Mouse (Mus musculus) activated CD4-positive, CD25-positive, alpha-beta regulatory T cell (primary cell): ENCODE data around the gene Slc11a2. TPM values are rescaled to one million over a fixed set of nuclear protein-coding genes. Genes with fewer than 3 reads are reported as not detected.

ENCODE experiments used
- polyA plus RNA-seq, 2 experiments: library from polyadenylated mRNA; unstranded; fragments of 100-300 nt; shearing (Covaris generic); gene quantifications; one replicate each; pipeline ENCODE4 v1.2.1; 2017

The Slc11a2 gene
- polyA plus RNA-seq = 10 to 100 TPM; 27.5 to 29.9 TPM

DNA sequence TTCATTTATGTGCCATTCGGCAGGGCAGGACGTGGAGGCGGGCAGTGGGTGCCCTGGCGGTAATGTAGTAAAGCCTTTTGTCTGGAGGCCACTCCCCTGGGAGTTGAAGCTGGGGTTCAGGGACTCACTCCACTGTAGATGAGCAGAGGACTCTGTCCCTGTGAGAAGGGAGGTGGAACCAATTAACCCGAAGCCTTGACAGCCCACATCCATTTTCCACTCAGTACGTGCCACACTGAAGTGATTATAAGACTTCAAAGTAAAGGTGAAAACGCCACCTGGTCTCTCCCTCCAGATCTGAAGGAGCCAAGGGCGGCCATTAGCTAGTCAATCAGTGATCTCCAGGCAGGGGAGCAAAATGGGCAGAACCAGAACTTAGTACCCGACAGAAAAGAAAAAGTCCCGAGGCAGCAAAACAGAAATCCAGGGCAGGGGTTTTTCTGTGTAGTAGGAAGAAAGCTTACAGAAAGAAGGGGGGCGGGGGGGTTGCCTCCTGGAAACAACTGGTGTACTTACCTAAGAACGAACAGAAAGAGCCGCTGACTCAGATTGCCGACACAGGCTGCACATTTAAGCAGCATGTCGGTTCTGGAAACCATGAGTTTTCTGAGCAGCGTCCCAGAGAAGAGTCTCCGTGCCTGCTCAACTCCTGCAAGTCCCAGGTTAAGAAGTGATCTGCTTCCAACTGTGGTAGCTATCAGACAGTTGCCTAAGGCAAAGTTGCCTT, at the start of gene Slc11a2:
Slc11a2 (minus strand) TSS at position 677 of the 727 bp plus-strand sequence.

DNA sequence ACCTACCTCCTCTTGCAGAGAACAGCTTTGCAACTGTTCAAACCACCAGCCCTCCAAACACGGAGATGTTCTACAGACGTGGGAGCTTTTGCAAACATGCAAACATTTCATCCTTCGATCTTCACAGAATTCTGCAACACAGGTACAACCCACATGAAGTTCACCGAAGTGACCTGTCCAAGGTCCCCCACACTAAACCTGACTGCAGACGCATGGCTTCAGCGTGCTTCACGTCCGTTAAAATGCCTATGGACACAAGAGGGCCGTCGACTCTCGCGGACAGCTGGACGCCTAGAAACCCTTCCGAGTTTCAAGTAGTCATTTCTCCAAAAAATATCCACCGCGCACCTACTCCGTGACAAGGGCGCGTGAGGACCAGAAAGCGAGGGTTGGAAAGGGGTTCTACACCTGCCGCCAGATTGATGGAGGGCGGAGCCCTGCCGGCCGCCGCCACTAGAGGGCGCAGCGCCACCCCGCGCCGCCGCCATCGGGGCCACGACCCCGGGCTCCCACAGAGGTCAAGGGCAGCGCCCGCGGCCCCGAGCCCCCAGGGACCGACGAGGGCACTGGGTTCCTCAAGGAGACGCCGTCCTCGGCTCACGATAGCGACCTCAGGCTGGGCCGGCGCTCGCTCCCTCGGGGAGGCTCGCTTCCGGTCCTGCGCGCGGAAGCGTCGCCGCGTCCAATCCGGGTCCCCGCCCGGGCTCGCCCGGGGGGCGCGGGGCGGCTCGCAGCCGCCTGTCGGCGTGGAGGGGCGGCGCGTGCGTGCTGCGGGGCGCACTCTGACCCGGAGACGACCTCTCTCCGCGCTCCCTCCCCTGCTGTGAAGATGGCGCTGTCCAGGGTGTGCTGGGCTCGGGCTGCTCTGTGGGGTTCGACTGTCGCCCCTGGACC, 43.7 kb upstream of the Slc11a2 start, which contains the start of gene Letmd1:
Letmd1 (plus strand) TSS at position 729 of the 894 bp plus-strand sequence.

DNA sequence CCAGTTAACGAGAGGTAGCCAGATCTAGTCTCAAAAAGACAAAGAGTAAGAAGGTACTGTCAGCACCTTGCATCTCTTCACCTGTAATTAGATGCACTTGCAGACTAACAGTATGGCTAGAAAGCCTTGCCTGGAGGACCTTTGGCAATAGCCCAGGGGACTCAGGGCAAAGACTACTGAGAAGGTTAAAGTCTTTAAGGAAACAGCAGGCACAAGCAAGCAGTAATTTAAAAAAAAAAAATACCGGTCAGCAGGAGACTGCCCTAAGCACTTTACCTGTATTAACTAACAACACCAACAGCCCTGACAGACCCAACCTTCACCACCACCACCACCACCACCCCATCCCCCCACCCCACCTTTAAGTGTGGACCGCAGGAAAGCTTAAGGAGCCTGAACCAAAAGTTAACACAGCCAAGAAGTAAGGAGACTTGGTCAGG, 3.1 kb downstream of the Slc11a2 start, which contains the start of gene Gm5475:
Gm5475 (plus strand) TSS at position 390 of the 440 bp plus-strand sequence.

DNA sequence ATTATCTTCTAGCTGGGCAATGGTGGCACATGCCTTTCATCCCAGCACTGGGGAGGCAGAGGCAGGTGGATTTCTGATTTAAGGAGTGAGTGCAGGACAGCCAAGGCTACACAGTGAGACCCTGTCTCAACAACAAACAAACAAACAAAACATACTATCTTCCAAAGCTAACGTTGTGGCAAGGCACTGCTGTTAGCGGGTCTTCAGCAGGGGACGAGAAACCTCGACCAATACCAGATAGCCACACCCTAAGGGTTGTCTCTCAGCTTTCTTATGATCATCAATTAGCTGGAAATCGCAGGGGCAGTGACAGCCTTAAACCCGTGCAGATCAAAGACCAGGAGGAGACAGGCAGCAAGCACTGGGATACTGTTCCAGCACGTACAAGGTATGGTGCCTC, 60.6 kb downstream of the Slc11a2 start, which contains the start of gene Higd1c:
Higd1c (plus strand) TSS at position 301 of the 400 bp plus-strand sequence.

DNA sequence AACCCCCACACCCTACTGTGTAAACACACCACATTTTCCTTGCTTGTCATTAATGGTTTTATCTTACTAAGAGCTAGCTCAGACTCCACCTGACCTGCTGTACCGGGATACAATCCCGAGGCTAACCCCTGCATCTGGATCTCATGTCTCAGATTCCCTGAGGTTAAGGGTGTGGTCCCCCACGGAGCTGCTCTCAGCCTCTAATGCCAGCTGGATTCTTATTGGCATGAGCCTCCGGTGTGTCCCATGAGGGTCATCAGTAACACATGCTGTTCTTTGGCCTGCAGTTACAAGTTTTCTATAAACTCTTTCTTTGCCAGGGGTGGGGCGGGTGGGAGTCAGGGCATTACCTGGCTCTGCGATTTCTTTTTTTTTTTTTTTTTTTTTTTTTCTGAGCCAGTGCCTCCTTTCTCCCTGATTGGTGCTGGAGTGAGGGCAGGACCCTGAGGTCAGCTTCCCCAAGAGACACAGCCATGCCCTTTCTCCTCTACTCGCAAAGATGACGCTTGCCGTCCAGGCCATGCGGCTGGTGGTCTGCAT, 72.1 kb downstream of the Slc11a2 start, which contains the start of the genes Methig1 and Mettl7a2:
Methig1 (plus strand) TSS at position 439 of the 540 bp plus-strand sequence.
Mettl7a2 (plus strand) TSS at position 490 of the 540 bp plus-strand sequence.

Other genes starting within 250 kb of the Slc11a2 start
- 10 to 100 TPM; 46.2 to 63.3 TPM for gene Atf1, start 197.3 kb downstream of the Slc11a2 start, polyA plus RNA-seq
- not detected for gene Tmprss12, start 144.2 kb downstream of the Slc11a2 start, polyA plus RNA-seq
- 10 to 100 TPM; 10.0 to 16.0 TPM for gene Mettl7a1, start 120.9 kb downstream of the Slc11a2 start, polyA plus RNA-seq
- gene Mettl7a3, start 90.1 kb downstream of the Slc11a2 start, polyA plus RNA-seq = not detected
- not detected for gene Methig1, start 71.9 kb downstream of the Slc11a2 start, polyA plus RNA-seq
- under 1 TPM in 1 of 2 experiments, not detected in 1; 0.16 TPM for gene Mettl7a2, start 71.9 kb downstream of the Slc11a2 start, polyA plus RNA-seq
- not detected for gene Higd1c, start 60.5 kb downstream of the Slc11a2 start, polyA plus RNA-seq
- under 1 TPM in 1 of 2 experiments, not detected in 1; 0.49 TPM for gene Gm5475, start 2.9 kb downstream of the Slc11a2 start, polyA plus RNA-seq
- gene Letmd1, start 44.0 kb upstream of the Slc11a2 start, polyA plus RNA-seq = 10 to 100 TPM; 30.1 to 32.2 TPM
- 1 to 10 TPM; 4.1 to 4.9 TPM for gene Csrnp2, start 70.4 kb upstream of the Slc11a2 start, polyA plus RNA-seq
- 1 to 10 TPM; 5.4 to 6.9 TPM for gene Tfcp2, start 126.9 kb upstream of the Slc11a2 start, polyA plus RNA-seq
- gene Pou6f1, start 174.9 kb upstream of the Slc11a2 start, polyA plus RNA-seq = 10 to 100 TPM in 1 of 2 experiments, 1 to 10 TPM in 1; 8.0 to 12.6 TPM
- gene Dazap2, start 190.3 kb upstream of the Slc11a2 start, polyA plus RNA-seq = 100 to 1,000 TPM; 647 to 669 TPM
- 1 to 10 TPM in 1 of 2 experiments, under 1 TPM in 1; 0.76 to 2.0 TPM for gene Smagp, start 211.9 kb upstream of the Slc11a2 start, polyA plus RNA-seq
- 100 to 1,000 TPM; 729 to 768 TPM for gene Bin2, start 244.5 kb upstream of the Slc11a2 start, polyA plus RNA-seq